ENCODE assay signal across 15 mouse cellular contexts in genomic region chr12:24877231-24877630, GRCm38 (mm10). TPM values are rescaled to one million over a fixed set of nuclear protein-coding genes. Genes with fewer than 3 reads are reported as not detected.
DNase-seq lines count a peak whose midpoint lies in the region; ATAC-seq and TF ChIP-seq lines count a peak whose summit lies in the region.
"Had no signal": no experiment of that assay in that cellular context is flagged by ENCODE, and none has a peak within 500 bp of the region (broad histone marks: within the 10 kb centered on the region; RNA-seq: fewer than 3 reads in every experiment).

No protein-coding gene starts in this region.

- H3K4me3 ChIP-seq in lung, embryonic 14.5 days (ENCODE audit: low read depth, low read length) = no peak overlapping the region
- H3K4me3 ChIP-seq in embryonic facial prominence, embryonic 12.5 days = no peak overlapping the region
- H3K4me3 ChIP-seq in limb, embryonic 11.5 days (ENCODE audit: low read depth, low read length) = no peak overlapping the region
- H3K4me3 ChIP-seq in hindbrain, embryonic 11.5 days (ENCODE audit: low read depth, low read length) = no peak overlapping the region
- H3K4me3 ChIP-seq in hindbrain, embryonic 10.5 days = no peak overlapping the region
- H3K4me3 ChIP-seq: midbrain, embryonic 13.5 days had no signal

- peaks cover 6% of the 10 kb centered on the region; the same call in 1 of the 2 replicates for H3K4me1 ChIP-seq in lung, embryonic 14.5 days (ENCODE audit: insufficient read depth)
- H3K4me1 ChIP-seq in embryonic facial prominence, embryonic 12.5 days = peaks cover 28% of the 10 kb centered on the region
- H3K4me1 ChIP-seq in limb, embryonic 11.5 days (ENCODE audit: control insufficient read depth, insufficient read depth, low read length) = peaks cover 21% of the 10 kb centered on the region
- H3K4me1 ChIP-seq in hindbrain, embryonic 11.5 days (replicated peaks; ENCODE audit: control insufficient read depth, insufficient read depth, low read length) = no peaks in the 10 kb centered on the region
- H3K4me1 ChIP-seq in hindbrain, embryonic 10.5 days (replicated peaks) = peaks cover 12% of the 10 kb centered on the region

- H3K4me2 ChIP-seq in lung, embryonic 14.5 days = peak overlapping the region; percentile 7; the same call in 1 of the 2 replicates
- no peak overlapping the region for H3K4me2 ChIP-seq in embryonic facial prominence, embryonic 12.5 days (replicated peaks)
- no peak overlapping the region for H3K4me2 ChIP-seq in limb, embryonic 11.5 days (ENCODE audit: low read depth, severe bottlenecking)
- no peak overlapping the region for H3K4me2 ChIP-seq in hindbrain, embryonic 11.5 days (replicated peaks; ENCODE audit: low read depth, low read length)
- H3K4me2 ChIP-seq: midbrain, embryonic 13.5 days had no signal

- 32% methylated on average over 7 of the region's 7 CpGs for WGBS in lung, embryonic 14.5 days
- 48% methylated on average over 7 of the region's 7 CpGs for WGBS in embryonic facial prominence, embryonic 12.5 days
- WGBS in limb, embryonic 11.5 days = 68% methylated on average over 7 of the region's 7 CpGs
- WGBS in hindbrain, embryonic 11.5 days = 74% methylated on average over 7 of the region's 7 CpGs
- 79% methylated on average over 7 of the region's 7 CpGs for WGBS in hindbrain, embryonic 10.5 days

- no peak; the same call in 1 of the 2 replicates for ATAC-seq in lung, embryonic 14.5 days (ENCODE audit: insufficient read depth)
- ATAC-seq in embryonic facial prominence, embryonic 12.5 days (ENCODE audit: insufficient number of reproducible peaks, insufficient read depth, low FRiP score, low TSS enrichment) = 0 out of 2 replicates have a peak, but pooled peaks have one; percentile 22
- ATAC-seq in limb, embryonic 11.5 days (ENCODE audit: insufficient number of reproducible peaks, low FRiP score, low TSS enrichment, low read depth) = no peak
- no peak for ATAC-seq in hindbrain, embryonic 11.5 days (ENCODE audit: low FRiP score)
- ATAC-seq: forebrain, postnatal 0 days; hindbrain, postnatal 0 days; midbrain, embryonic 13.5 days had no signal

- peak overlapping the region; percentile 60; the same call in 1 of the 2 replicates for H3K27ac ChIP-seq in lung, embryonic 14.5 days (ENCODE audit: low read depth)
- peak overlapping the region; percentile 60; the same call in 1 of the 2 replicates for H3K27ac ChIP-seq in embryonic facial prominence, embryonic 12.5 days
- H3K27ac ChIP-seq in limb, embryonic 11.5 days (replicated peaks; ENCODE audit: low read depth, low read length) = 0 out of 2 replicates have a peak overlapping the region, but pooled peaks have one; percentile 30
- H3K27ac ChIP-seq in hindbrain, embryonic 11.5 days (ENCODE audit: low read depth, low read length) = no peak overlapping the region
- H3K27ac ChIP-seq in hindbrain, embryonic 10.5 days = no peak overlapping the region
- H3K27ac ChIP-seq: hindbrain, postnatal 0 days; midbrain, embryonic 13.5 days had no signal

- no peaks in the 10 kb centered on the region for H3K9me3 ChIP-seq in lung, embryonic 14.5 days (ENCODE audit: low read depth, low read length)
- no peaks in the 10 kb centered on the region for H3K9me3 ChIP-seq in embryonic facial prominence, embryonic 12.5 days
- H3K9me3 ChIP-seq in limb, embryonic 11.5 days (ENCODE audit: control insufficient read depth, low read length) = no peaks in the 10 kb centered on the region
- H3K9me3 ChIP-seq in hindbrain, embryonic 11.5 days (ENCODE audit: control insufficient read depth, low read length) = no peaks in the 10 kb centered on the region
- H3K9me3 ChIP-seq in hindbrain, embryonic 10.5 days = no peaks in the 10 kb centered on the region
- H3K9me3 ChIP-seq: midbrain, embryonic 13.5 days had no signal

- TF ChIP-seq CTCF in lung, embryonic 14.5 days (IDR thresholded peaks at IDR 0.05; ENCODE audit: low read depth) = no peak

- peak; percentile 61 for DNase-seq in lung, embryonic 14.5 days
- no peak for DNase-seq in lung, postnatal 25 days (ENCODE audit: low spot score)
- DNase-seq in limb, embryonic 11.5 days (ENCODE audit: low spot score) = no peak
- peak; percentile 22 for DNase-seq in lung, postnatal 10 days
- no peak for DNase-seq in hindbrain, embryonic 11.5 days (ENCODE audit: low spot score)
- no peak for DNase-seq in hindbrain, embryonic 10.5 days (ENCODE audit: low spot score)
- DNase-seq: adrenal gland, postnatal 25 days; cerebellum, adult 11 months; forebrain, postnatal 0 days; gastrocnemius, postnatal 36 days; right cerebral cortex, postnatal 14 days had no signal

- no peaks in the 10 kb centered on the region for H3K27me3 ChIP-seq in lung, embryonic 14.5 days (ENCODE audit: insufficient read depth, low read length)
- H3K27me3 ChIP-seq in embryonic facial prominence, embryonic 12.5 days = no peaks in the 10 kb centered on the region
- no peaks in the 10 kb centered on the region for H3K27me3 ChIP-seq in limb, embryonic 11.5 days (ENCODE audit: control insufficient read depth, insufficient read depth, low read length)
- no peaks in the 10 kb centered on the region for H3K27me3 ChIP-seq in hindbrain, embryonic 11.5 days (ENCODE audit: control insufficient read depth, insufficient read depth, low read length)
- H3K27me3 ChIP-seq in hindbrain, embryonic 10.5 days (ENCODE audit: insufficient read depth, poor library complexity, severe bottlenecking) = no peaks in the 10 kb centered on the region
- H3K27me3 ChIP-seq: CH12.LX; midbrain, embryonic 13.5 days had no signal

- no peaks in the 10 kb centered on the region for H3K36me3 ChIP-seq in lung, embryonic 14.5 days (ENCODE audit: insufficient read depth)
- peaks cover 4% of the 10 kb centered on the region; the same call in 1 of the 2 replicates for H3K36me3 ChIP-seq in embryonic facial prominence, embryonic 12.5 days
- no peaks in the 10 kb centered on the region for H3K36me3 ChIP-seq in limb, embryonic 11.5 days (ENCODE audit: control insufficient read depth, insufficient read depth, low read length)
- H3K36me3 ChIP-seq in hindbrain, embryonic 11.5 days (ENCODE audit: control insufficient read depth, insufficient read depth, low read length) = no peaks in the 10 kb centered on the region
- H3K36me3 ChIP-seq in hindbrain, embryonic 10.5 days = peaks cover 5% of the 10 kb centered on the region; the same call in 1 of the 2 replicates

- no peak overlapping the region for H3K9ac ChIP-seq in lung, embryonic 14.5 days
- H3K9ac ChIP-seq in embryonic facial prominence, embryonic 12.5 days = no peak overlapping the region
- no peak overlapping the region for H3K9ac ChIP-seq in limb, embryonic 11.5 days (ENCODE audit: low read length)
- no peak overlapping the region for H3K9ac ChIP-seq in hindbrain, embryonic 11.5 days (ENCODE audit: low read depth, low read length)
- H3K9ac ChIP-seq: forebrain, postnatal 0 days; midbrain, embryonic 13.5 days had no signal

RNA-seq across cellular contexts. Expression of gene Mboat2, which starts 46.6 kb away (rescaled TPM):
- polyA plus RNA-seq in lung, embryonic 14.5 days (2014; fragmentation: Nextera tagmentation; extraction: Ambion mirVana) = 44.6 and 45.7 TPM in 2 replicates
- polyA plus RNA-seq in embryonic facial prominence, embryonic 12.5 days (2016; fragmentation: Nextera tagmentation; extraction: Ambion mirVana) = 52.3 and 53.3 TPM in 2 replicates
- polyA plus RNA-seq in limb, embryonic 11.5 days (2014; fragmentation: Nextera tagmentation; extraction: Ambion mirVana) = 51.7 and 56.1 TPM in 2 replicates
- polyA plus RNA-seq in hindbrain, embryonic 11.5 days (2014; fragmentation: Nextera tagmentation; extraction: Ambion mirVana) = 59.5 and 61.2 TPM in 2 replicates
- polyA plus RNA-seq in hindbrain, embryonic 10.5 days (2016; fragmentation: Nextera tagmentation; extraction: Ambion mirVana) = 43.6 and 45.6 TPM in 2 replicates

Comparison
In these comparisons a context has a peak if more than half of its experiments do, and no peak if none do; other contexts are left out.
1. DNase-seq: peak in lung, embryonic 14.5 days (single experiment) and lung, postnatal 10 days (single experiment); none in lung, postnatal 25 days (single experiment), limb, embryonic 11.5 days (single experiment), hindbrain, embryonic 11.5 days (single experiment) and hindbrain, embryonic 10.5 days (single experiment).
2. H3K27ac ChIP-seq: peak in lung, embryonic 14.5 days (single experiment), embryonic facial prominence, embryonic 12.5 days (single experiment) and limb, embryonic 11.5 days (single experiment); none in hindbrain, embryonic 11.5 days (single experiment) and hindbrain, embryonic 10.5 days (single experiment).